Mouse (Mus musculus) hindbrain, embryonic 10.5 days (tissue): ENCODE results near the gene Fbxo31. TPM values are rescaled to one million over a fixed set of nuclear protein-coding genes. Genes with fewer than 3 reads are reported as not detected.
"Not testable (repeated sequence)": the region's sequence is repeated elsewhere in the genome, so short reads cannot be mapped to it uniquely, and the experiment has no call there.

ENCODE experiments used
- DNase-seq: peaks from one replicate; pipeline ENCODE4 v3.0.0-alpha.2; 2017; ENCODE audit warnings: low spot score
- H3K27ac ChIP-seq: fragments of 300-500 bp; sonication (generic); 2 replicates; pipeline ENCODE4 v1.5.1; 2016; ENCODE audit warnings: mild to moderate bottlenecking, moderate library complexity
- H3K27me3 ChIP-seq: fragments of 300-500 bp; sonication (generic); 2 replicates; pipeline ENCODE4 v1.6.1; 2016; ENCODE audit warnings: mild to moderate bottlenecking; ENCODE audit not compliant: poor library complexity, insufficient read depth, severe bottlenecking
- H3K36me3 ChIP-seq: fragments of 300-500 bp; sonication (generic); 2 replicates; pipeline ENCODE4 v1.6.1; 2016; ENCODE audit warnings: mild to moderate bottlenecking, moderate library complexity
- H3K4me1 ChIP-seq: fragments of 300-500 bp; sonication (generic); replicated peaks from 2 replicates; pipeline ENCODE4 v1.6.1; 2016; ENCODE audit warnings: mild to moderate bottlenecking
- H3K4me3 ChIP-seq: fragments of 300-500 bp; sonication (generic); 2 replicates; pipeline ENCODE4 v1.5.1; 2016; ENCODE audit warnings: mild to moderate bottlenecking, moderate library complexity
- H3K9me3 ChIP-seq: fragments of 300-500 bp; sonication (generic); 2 replicates; pipeline ENCODE4 v1.6.1; 2016; ENCODE audit warnings: mild to moderate bottlenecking, moderate library complexity
- WGBS: fragments of 180-500 bp; shearing (Covaris S2); methylation state at CpG from one replicate; pipeline ENCODE4 v1.1.7; 2016; 5-methylcytosine and 5-hydroxymethylcytosine counted together
- polyA plus RNA-seq: library from polyadenylated mRNA; unstranded; fragments of >200 nt; fragmentation: Nextera tagmentation; extraction: Ambion mirVana; gene quantifications from 2 replicates; pipeline ENCODE4 v1.2.1, GENCODE M21; 2016

The Fbxo31 gene
- polyA plus RNA-seq, 1 experiment from 2014 or later: 18.8 TPM

GRCm38 (mm10) chr8:121598892-121599291 is 20.3 kb upstream of the Fbxo31 start:
- Histone ChIP-seq H3K9me3 (no peaks in the 10 kb centered on the region), H3K36me3 (peaks cover 89% of the 10 kb centered on the region), H3K4me3 (no peak overlapping the region), H3K4me1 (no peaks in the 10 kb centered on the region), H3K27me3 (no peaks in the 10 kb centered on the region), H3K27ac (no peak overlapping the region)
- DNase-seq: peak; percentile 77
- 41% methylated on average over 7 of the region's 7 CpGs for WGBS

- Histone ChIP-seq H3K9me3 (no peaks in the 10 kb centered on the region), H3K27ac (no peak overlapping the region), H3K4me3 (no peak overlapping the region), H3K36me3 (peaks cover 92% of the 10 kb centered on the region), H3K27me3 (no peaks in the 10 kb centered on the region), H3K4me1 (no peaks in the 10 kb centered on the region)
- 91% methylated on average over 7 of the region's 7 CpGs for WGBS
- no peak for DNase-seq
Observed at GRCm38 (mm10) chr8:121598190-121598589, 19.6 kb upstream of the Fbxo31 start.

GRCm38 (mm10) chr8:121597492-121597891 is 18.9 kb upstream of the Fbxo31 start:
- not testable (repeated sequence) for H3K27ac ChIP-seq, H3K4me3 ChIP-seq, H3K9me3 ChIP-seq, H3K4me1 ChIP-seq, DNase-seq, H3K27me3 ChIP-seq
- WGBS: 79% methylated on average over 2 of the region's 2 CpGs
- H3K36me3 ChIP-seq: peaks cover 89% of the 10 kb centered on the region

- Histone ChIP-seq H3K4me3 (no peak overlapping the region; the same call in 1 of the 2 replicates), H3K36me3 (peaks cover 54% of the 10 kb centered on the region), H3K27ac (no peak overlapping the region), H3K4me1 (peaks cover 35% of the 10 kb centered on the region), H3K9me3 (no peaks in the 10 kb centered on the region), H3K27me3 (no peaks in the 10 kb centered on the region)
- DNase-seq: no peak
- 79% methylated on average over 9 of the region's 9 CpGs for WGBS
Observed at GRCm38 (mm10) chr8:121593983-121594382, 15.4 kb upstream of the Fbxo31 start.

- Histone ChIP-seq H3K36me3 (peaks cover 50% of the 10 kb centered on the region), H3K9me3 (no peaks in the 10 kb centered on the region), H3K27me3 (no peaks in the 10 kb centered on the region), H3K27ac (no peak overlapping the region), H3K4me1 (peaks cover 35% of the 10 kb centered on the region), H3K4me3 (no peak overlapping the region)
- WGBS: 87% methylated on average over 5 of the region's 5 CpGs
- DNase-seq: no peak
Observed at GRCm38 (mm10) chr8:121593293-121593692, 14.7 kb upstream of the Fbxo31 start.

GRCm38 (mm10) chr8:121591178-121592066 is 12.8 kb upstream of the Fbxo31 start:
- Histone ChIP-seq H3K27me3 (no peaks in the 10 kb centered on the region), H3K36me3 (peaks cover 35% of the 10 kb centered on the region), H3K4me1 (peaks cover 35% of the 10 kb centered on the region), H3K27ac (peak overlapping the region; percentile 90), H3K9me3 (no peaks in the 10 kb centered on the region), H3K4me3 (peak overlapping the region; percentile 94)
- 17% methylated on average over 20 of the region's 20 CpGs for WGBS
- peak; percentile 46 for DNase-seq

GRCm38 (mm10) chr8:121590203-121591177 is 11.9 kb upstream of the Fbxo31 start, which contains the start of gene Map1lc3b:
TSS of gene Map1lc3b (plus strand) at chr8:121590361.
- peaks cover 41% of the 10 kb centered on the region for H3K4me1 ChIP-seq
- peak within 1 kb of the TSS; percentile 90 for H3K27ac ChIP-seq
- H3K9me3 ChIP-seq: no peaks in the 10 kb centered on the region
- H3K36me3 ChIP-seq: peaks cover 26% of the 10 kb centered on the region
- WGBS: under 1% methylated on average over 94 of the region's 94 CpGs
- no peaks in the 10 kb centered on the region for H3K27me3 ChIP-seq
- peak; percentile 93 for DNase-seq
- peak within 1 kb of the TSS; percentile 94 for H3K4me3 ChIP-seq

GRCm38 (mm10) chr8:121589205-121589726 is 10.7 kb upstream of the Fbxo31 start:
- peaks cover 50% of the 10 kb centered on the region for H3K4me1 ChIP-seq
- 43% methylated on average over 2 of the region's 2 CpGs for WGBS
- H3K9me3 ChIP-seq: no peaks in the 10 kb centered on the region
- H3K36me3 ChIP-seq: peaks cover 15% of the 10 kb centered on the region
- peak overlapping the region; percentile 13 for H3K27ac ChIP-seq
- 0 out of 2 replicates have a peak overlapping the region, but pooled peaks have one; percentile 11 for H3K4me3 ChIP-seq
- no peak for DNase-seq
- no peaks in the 10 kb centered on the region for H3K27me3 ChIP-seq

GRCm38 (mm10) chr8:121588750-121589149 is 10.1 kb upstream of the Fbxo31 start:
- H3K27ac ChIP-seq: no peak overlapping the region
- H3K27me3 ChIP-seq: no peaks in the 10 kb centered on the region
- 83% methylated on average over 4 of the region's 4 CpGs for WGBS
- peaks cover 50% of the 10 kb centered on the region for H3K4me1 ChIP-seq
- DNase-seq: no peak
- H3K4me3 ChIP-seq: no peak overlapping the region
- peaks cover 10% of the 10 kb centered on the region for H3K36me3 ChIP-seq
- no peaks in the 10 kb centered on the region for H3K9me3 ChIP-seq

- Histone ChIP-seq H3K4me1 (peaks cover 28% of the 10 kb centered on the region), H3K36me3 (no peaks in the 10 kb centered on the region), H3K9me3 (no peaks in the 10 kb centered on the region), H3K27ac (peak overlapping the region; percentile 88), H3K4me3 (peak overlapping the region; percentile 74), H3K27me3 (no peaks in the 10 kb centered on the region)
- WGBS: 1% methylated on average over 47 of the region's 47 CpGs
- peak; percentile 97 for DNase-seq
Observed at GRCm38 (mm10) chr8:121585159-121585825, 6.7 kb upstream of the Fbxo31 start.

GRCm38 (mm10) chr8:121584730-121585129 is 6.1 kb upstream of the Fbxo31 start:
- H3K27ac ChIP-seq: peak overlapping the region; percentile 88; the same call in 1 of the 2 replicates
- 48% methylated on average over 13 of the region's 13 CpGs for WGBS
- H3K27me3 ChIP-seq: no peaks in the 10 kb centered on the region
- peaks cover 28% of the 10 kb centered on the region for H3K4me1 ChIP-seq
- peak overlapping the region; percentile 74 for H3K4me3 ChIP-seq
- H3K36me3 ChIP-seq: no peaks in the 10 kb centered on the region
- no peaks in the 10 kb centered on the region for H3K9me3 ChIP-seq
- no peak for DNase-seq

- Histone ChIP-seq H3K27ac (no peak overlapping the region), H3K9me3 (no peaks in the 10 kb centered on the region), H3K4me3 (no peak overlapping the region), H3K4me1 (peaks cover 34% of the 10 kb centered on the region), H3K27me3 (no peaks in the 10 kb centered on the region), H3K36me3 (no peaks in the 10 kb centered on the region)
- WGBS: 53% methylated on average over 8 of the region's 8 CpGs
- no peak for DNase-seq
Observed at GRCm38 (mm10) chr8:121583653-121584052, 5.0 kb upstream of the Fbxo31 start.
